Mouse (Mus musculus) cerebellum, postnatal 25 days (tissue): ENCODE data around the gene Myl10.
"Not testable (repeated sequence)": the region's sequence is repeated elsewhere in the genome, so short reads cannot be mapped to it uniquely, and the experiment has no call there.

Experiments
- DNase-seq, 2 experiments: peaks; one replicate each; pipeline ENCODE4 v3.0.0; 2021; ENCODE audit warnings: mixed read lengths in 2 of 2

Gene Myl10

DNA sequence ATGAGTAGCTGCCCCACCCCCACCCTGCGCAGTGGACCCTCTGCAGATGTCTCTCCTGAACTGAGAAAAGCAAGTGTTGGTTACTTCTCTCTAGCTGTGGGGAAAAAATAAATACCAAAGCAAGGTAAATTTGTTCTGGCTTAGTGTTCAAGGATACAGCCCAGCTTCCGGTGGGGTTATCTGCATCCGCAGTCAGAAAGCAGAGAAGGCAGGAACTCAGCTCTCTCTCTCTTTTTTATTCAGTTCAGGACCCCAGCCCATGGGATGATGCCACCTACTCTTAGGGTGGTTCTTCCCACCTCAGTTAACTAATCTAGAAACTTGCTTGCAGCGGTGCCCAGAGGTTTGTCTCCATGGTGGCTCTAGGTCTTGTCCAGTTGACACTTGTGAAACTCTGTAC lies at the start of gene Myl10:
Gene Myl10, plus strand, starts transcription at position 363 of the 400 bp plus-strand sequence.
- DNase-seq = no peak

GRCm38 (mm10) chr5:136646731-136647328 lies 46.1 kb upstream of the Myl10 start:
- DNase-seq = no peak

DNA sequence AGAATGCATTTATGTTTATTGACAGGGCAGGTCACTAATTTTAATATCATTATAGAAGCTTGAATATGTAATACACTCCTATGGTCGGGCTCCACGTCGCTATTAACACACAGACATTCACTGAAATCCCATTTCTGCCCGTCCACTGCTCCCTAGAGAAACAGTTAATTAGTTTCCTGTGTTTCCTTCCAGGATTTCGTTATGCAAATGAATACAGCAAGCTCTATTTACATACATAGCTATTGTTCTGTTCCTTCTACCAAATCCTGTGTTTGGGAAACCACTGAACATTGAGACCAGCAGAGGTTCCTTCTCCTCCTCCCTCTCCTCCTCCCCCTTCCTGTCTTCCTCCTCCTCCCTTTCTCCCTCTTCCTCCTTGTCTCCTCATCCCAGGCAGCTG lies 43.9 kb upstream of the Myl10 start:
- DNase-seq = no peak

- no peak for DNase-seq
Observed at GRCm38 (mm10) chr5:136649655-136650054, 43.3 kb upstream of the Myl10 start.

DNA sequence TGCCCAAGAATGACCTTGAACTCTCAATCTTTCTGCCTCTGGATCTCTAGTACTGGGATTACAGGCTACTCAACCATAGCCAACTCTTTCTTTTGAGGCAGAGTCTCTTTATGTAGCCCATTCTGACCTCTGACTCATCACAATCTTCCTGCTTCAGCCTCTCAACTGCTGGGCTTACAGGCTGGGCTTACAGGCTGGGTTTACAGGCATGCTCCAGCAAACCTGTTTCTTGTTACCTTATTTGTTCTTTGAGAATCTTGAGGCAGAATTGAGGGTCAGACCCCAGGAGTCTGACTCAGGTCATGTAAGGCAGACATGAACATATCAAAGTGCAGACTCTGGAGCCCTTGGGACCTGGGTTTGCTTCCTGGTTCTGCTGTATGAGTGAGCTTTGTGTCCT lies 38.5 kb upstream of the Myl10 start:
- DNase-seq = no peak

DNA sequence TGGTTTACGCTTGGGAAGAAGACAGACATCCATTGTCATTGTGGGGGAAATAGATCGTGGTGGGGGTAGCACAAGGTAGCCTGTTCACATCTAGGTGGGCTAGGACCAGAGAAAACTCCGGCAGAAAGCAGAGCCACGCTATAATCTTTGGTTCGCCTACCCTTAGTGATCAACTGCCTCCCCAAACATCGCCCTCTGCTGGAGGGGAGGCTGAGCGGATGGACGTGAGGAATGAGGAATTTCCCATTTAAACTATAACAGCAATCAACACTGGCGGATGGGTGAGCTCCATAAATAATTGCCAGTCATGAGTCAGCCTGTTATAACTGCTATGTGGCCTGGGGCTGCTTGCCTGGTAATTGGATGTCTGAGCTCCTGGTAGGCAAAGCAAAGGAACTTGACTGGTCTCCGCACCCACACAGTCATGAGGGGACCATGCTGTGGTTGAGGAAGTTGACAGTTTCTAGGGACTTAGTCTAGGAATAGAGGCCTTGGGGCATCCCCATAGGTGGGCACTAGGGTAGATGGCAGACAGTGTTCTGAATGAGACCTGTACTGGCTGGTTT lies 36.0 kb upstream of the Myl10 start:
- DNase-seq = no peak

DNA sequence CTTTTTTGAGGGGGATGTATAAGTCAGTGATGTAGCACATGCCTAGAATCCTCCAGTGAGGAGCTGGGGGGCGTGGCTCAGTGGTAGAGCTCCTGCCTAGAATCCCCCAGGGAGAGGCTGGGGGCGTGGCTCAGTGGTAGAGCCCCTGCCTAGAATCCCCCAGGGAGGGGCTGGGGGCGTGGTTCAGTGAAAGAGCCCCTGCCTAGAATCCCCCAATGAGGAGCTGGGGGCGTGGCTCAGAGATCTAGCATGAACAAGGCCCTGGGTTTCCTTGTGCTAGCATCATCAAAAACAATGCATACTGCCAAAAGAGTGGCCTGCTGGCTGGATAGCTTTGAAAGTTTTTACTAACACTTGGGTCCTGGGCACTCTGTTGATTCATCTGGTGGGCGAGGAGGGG lies 32.2 kb upstream of the Myl10 start:
- DNase-seq = not testable (repeated sequence)

DNA sequence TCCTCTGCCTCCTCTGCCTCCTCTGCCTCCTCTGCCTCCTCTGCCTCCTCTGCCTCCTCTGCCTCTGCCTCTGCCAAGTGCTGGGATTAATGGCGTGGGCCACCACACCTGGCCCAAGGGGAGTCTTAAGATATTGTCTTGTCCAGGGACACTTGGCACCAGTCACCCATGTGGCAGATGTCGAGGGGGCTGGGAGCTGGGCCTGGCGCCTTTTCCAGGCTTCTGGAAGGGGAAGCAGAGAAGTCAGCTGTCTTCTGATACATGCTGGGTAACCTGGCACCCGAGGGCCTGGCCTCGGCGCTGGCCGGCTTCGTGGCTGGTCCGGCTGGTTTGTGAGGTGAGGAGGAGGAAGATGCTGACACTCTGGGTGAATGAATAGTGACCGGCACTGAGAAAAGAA lies 30.7 kb upstream of the Myl10 start:
- peak in 1 of 2 experiments; percentile 7 for DNase-seq

- DNase-seq = no peak
Observed at GRCm38 (mm10) chr5:136662822-136663221, 30.1 kb upstream of the Myl10 start.

- DNase-seq = peak; percentile 83 to 87
Observed at GRCm38 (mm10) chr5:136664497-136664896, 28.4 kb upstream of the Myl10 start.

- no peak for DNase-seq
Observed at GRCm38 (mm10) chr5:136676315-136677030, 16.5 kb upstream of the Myl10 start.

DNA sequence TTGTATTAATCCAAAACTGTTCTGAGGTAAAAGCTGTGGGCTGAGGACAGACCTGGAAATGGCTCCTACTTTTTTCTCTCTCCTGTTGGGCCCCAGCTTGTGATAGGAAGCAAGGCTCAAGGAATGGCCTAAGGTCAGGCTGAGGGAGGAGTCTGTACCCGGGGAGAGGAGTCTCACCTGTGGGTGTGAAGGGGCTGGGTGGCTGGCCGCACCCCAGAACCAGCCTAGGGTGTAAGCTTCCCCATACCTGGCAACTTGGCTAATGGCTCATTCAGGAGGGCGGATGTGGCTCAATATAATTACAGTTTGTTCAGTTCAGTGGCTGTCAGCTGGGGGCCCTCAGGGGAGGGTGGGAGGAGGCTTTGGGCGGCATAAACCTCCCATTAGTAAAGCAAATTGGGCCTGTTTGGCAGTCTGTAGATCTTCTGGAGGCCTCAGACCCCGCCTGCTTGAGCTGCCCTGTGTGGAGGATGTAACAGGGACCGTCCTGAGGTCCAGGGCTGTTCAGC lies 14.1 kb upstream of the Myl10 start:
- no peak for DNase-seq

DNA sequence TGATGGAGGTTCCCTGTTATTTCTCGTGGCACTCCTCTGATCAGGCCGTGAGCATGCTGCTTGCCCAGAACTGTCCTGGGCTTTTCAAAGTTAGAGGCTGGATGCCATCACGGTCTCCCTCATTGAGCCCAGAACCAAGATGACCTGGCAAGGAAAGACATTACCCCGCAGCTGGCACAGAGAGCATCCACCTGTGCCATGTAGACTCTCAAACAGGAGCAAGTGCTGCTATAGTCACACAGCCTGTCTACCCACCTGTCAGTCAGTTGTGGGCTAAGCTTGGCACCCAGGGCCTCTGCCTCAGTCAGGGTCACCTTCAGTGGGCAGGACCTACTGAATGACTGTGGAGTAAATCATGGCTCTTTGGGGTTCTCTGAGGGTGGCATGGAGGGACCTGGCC lies 6.6 kb upstream of the Myl10 start:
- no peak for DNase-seq

DNA sequence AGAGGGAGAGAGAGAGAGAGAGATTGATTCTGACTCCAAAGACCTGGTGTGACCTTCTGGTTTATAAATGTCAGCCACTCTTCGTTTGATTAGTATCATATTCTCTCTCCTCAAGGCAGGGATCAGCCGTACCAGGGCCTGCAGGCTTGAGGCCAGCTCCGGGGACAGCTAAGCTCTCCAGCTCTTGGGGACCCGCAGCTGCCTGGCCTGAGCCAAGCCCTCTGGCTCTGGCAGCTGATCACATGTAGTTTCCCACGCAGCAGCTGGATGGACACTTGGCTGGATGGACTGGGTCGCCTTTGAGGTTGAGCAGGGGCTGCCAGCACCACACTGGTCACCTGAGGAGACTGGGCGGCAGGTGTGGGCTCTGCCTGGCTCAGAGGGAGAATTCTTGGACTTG lies 5.4 kb upstream of the Myl10 start:
- DNase-seq = no peak

DNA sequence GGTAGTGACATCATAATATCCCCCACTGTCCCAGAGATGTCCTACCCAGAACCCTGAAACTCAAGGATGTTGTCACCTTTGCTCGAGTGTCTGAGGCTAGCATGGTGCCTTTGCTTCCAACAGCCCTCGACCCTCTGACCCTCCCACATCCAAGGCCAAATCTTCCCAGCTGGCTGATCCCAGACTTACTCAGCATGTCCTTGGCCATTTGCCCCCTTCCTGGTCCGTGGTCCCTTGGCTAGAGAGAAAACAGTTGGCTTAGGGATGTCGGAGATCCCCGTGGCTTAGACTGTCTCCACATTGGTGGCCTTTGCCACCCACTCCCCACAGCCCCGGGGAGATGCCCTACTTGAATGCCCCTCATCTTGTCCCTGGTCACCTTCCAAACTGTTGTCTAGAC lies 4.1 kb upstream of the Myl10 start:
- DNase-seq = peak in 1 of 2 experiments; percentile 25

DNA sequence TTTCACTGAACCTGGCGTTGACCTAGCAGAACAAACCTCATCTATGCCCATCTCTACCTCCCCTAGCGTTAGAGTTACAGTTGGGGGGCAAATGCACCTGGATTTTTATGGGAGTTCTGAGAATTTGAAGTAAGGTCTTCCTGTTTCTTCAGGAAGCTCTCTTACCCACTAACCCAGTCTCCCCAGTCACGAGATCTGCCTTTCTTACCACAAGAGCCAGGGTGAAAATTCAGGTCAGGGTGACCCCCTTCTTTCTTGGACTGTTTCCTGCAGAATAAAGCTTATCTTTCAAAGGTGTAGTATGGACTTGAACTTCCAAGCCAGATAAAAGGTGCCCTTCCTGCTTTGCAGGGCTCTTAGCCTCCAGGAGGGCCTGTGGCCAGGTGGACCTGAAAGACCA lies 1.8 kb upstream of the Myl10 start:
- no peak for DNase-seq

- DNase-seq = no peak
Observed at GRCm38 (mm10) chr5:136693418-136693817, 472 bp downstream of the Myl10 start.

- DNase-seq = no peak
Observed at GRCm38 (mm10) chr5:136694976-136695375, 2.0 kb downstream of the Myl10 start.

DNA sequence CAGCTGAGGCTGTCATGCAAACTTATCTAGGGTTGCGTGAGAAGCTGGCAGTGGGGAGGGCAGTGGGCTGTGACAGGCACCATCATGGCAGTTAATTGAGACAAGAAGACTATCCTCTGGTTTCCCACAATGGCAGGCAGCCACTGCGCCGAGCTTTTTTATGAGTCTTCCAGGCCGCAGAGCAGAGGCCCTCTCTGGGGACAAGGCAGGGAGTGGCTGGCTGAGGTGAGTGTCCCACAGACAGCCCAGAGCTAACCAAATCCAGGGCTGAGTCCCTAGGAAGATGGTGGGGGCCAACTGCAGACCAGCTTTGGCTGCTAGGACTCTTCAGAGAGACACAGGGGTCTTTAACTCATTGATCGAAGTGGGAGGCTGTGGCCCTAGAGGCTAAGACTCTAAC lies 3.6 kb downstream of the Myl10 start:
- no peak for DNase-seq

DNA sequence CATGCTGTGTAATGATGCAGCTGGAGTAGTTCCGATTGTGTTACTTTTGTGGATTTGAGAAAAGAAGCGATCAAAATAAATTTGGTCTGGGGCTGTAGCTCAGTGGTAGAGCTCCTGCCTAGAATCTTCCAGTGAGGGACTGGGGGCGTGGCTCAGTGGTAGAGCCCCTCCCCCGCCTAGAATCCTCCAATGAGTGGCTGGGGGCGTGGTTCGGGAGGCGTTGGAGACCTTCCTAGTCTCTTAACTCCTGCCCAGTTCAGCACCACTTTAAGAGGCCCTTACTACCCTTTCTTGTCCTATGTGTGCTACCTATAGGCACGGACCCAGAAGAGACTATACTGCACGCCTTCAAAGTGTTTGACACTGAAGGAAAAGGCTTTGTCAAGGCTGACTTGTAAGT lies 4.7 kb downstream of the Myl10 start:
- no peak for DNase-seq

GRCm38 (mm10) chr5:136702159-136702725 lies 9.3 kb downstream of the Myl10 start:
- DNase-seq = no peak

GRCm38 (mm10) chr5:136703751-136704150 lies 10.8 kb downstream of the Myl10 start:
- DNase-seq = peak; percentile 75 to 90

- no peak for DNase-seq
Observed at GRCm38 (mm10) chr5:136704151-136704550, 11.2 kb downstream of the Myl10 start.

- peak in 1 of 2 experiments; percentile 16 for DNase-seq
Observed at GRCm38 (mm10) chr5:136705532-136705931, 12.6 kb downstream of the Myl10 start.
